Mouse (Mus musculus) embryonic facial prominence, embryonic 11.5 days (tissue): ENCODE data around the gene Dnajc25. TPM values are rescaled to one million over a fixed set of nuclear protein-coding genes. Genes with fewer than 3 reads are reported as not detected.

Experiments used
- ATAC-seq: fragments of 200-750 bp; cut with Nextera tagmentation; replicated peaks from 2 replicates; pipeline ENCODE4 v1.8.0; 2017; ENCODE audit warnings: low read depth; ENCODE audit not compliant: insufficient number of reproducible peaks, low FRiP score, low TSS enrichment
- DNase-seq: peaks from one replicate; pipeline ENCODE4 v3.0.0-alpha.2; 2015; ENCODE audit warnings: low spot score
- H3K27ac ChIP-seq: fragments of 300-500 bp; sonication (generic); replicated peaks from 2 replicates; pipeline ENCODE4 v1.5.1; 2014; ENCODE audit warnings: mild to moderate bottlenecking, low read depth, low read length, control low read depth
- H3K27me3 ChIP-seq: fragments of 300-500 bp; sonication (generic); 2 replicates; pipeline ENCODE4 v1.6.1; 2014; ENCODE audit warnings: mild to moderate bottlenecking, low read length, moderate library complexity, mixed read lengths; ENCODE audit not compliant: control insufficient read depth, insufficient read depth
- H3K36me3 ChIP-seq: fragments of 300-500 bp; sonication (generic); replicated peaks from 2 replicates; pipeline ENCODE4 v1.6.1; 2014; ENCODE audit warnings: low read depth, mild to moderate bottlenecking, low read length, moderate library complexity, mixed read lengths; ENCODE audit not compliant: control insufficient read depth, insufficient read depth
- H3K4me1 ChIP-seq: fragments of 300-500 bp; sonication (generic); 2 replicates; pipeline ENCODE4 v1.6.1; 2014; ENCODE audit warnings: low read length, mixed read lengths; ENCODE audit not compliant: control insufficient read depth, insufficient read depth
- H3K4me2 ChIP-seq: fragments of 300-500 bp; sonication (generic); 2 replicates; pipeline ENCODE4 v1.6.1; 2014; ENCODE audit warnings: low read depth, mild to moderate bottlenecking, control low read depth, low read length, moderate library complexity
- H3K4me3 ChIP-seq: fragments of 300-500 bp; sonication (generic); 2 replicates; pipeline ENCODE4 v1.5.1; 2014; ENCODE audit warnings: low read depth, low read length, control low read depth
- H3K9ac ChIP-seq: fragments of 300-500 bp; sonication (generic); replicated peaks from 2 replicates; pipeline ENCODE4 v1.6.1; 2014; ENCODE audit warnings: mild to moderate bottlenecking, control low read depth, low read length
- H3K9me3 ChIP-seq: fragments of 300-500 bp; sonication (generic); replicated peaks from 2 replicates; pipeline ENCODE4 v1.6.1; 2016; ENCODE audit warnings: mild to moderate bottlenecking, low read length, inconsistent platforms, mixed read lengths; ENCODE audit not compliant: control insufficient read depth
- WGBS: fragments of 180-500 bp; shearing (Covaris S2); extraction: QIAGEN DNeasy Blood & Tissue Kit; methylation state at CpG from one replicate; pipeline ENCODE4 v1.1.7; 2014; 5-methylcytosine and 5-hydroxymethylcytosine counted together
- polyA plus RNA-seq: library from polyadenylated mRNA; unstranded; fragments of >200 nt; fragmentation: Nextera tagmentation; extraction: Ambion mirVana; gene quantifications from 2 replicates; pipeline ENCODE4 v1.2.1, GENCODE M21; 2014

Dnajc25 gene
- polyA plus RNA-seq, 1 experiment from 2014 or later: 6.1 TPM

DNA sequence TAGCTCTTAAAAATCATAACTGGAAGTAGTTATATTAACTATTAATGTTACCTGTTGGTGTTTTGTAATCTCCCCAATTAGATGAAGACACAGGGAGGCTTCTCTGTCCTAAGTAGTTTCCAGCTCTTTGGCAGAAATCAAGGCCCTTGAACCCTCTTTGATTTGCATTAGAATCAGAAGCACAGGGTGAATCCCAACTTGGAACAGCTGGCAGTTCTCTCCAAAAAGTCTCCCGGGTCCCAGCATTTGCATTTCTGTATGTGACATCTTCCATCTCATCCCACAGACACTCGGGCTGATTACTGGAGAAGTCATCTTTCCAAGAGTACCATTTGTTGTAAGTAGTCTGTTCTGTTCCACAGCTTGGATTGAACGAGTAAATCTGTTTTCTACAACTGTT is 52.4 kb downstream of the Dnajc25 start:
- Histone ChIP-seq H3K9ac (no peak overlapping the region), H3K27me3 (no peaks in the 10 kb centered on the region), H3K9me3 (no peaks in the 10 kb centered on the region), H3K4me1 (no peaks in the 10 kb centered on the region), H3K27ac (no peak overlapping the region), H3K4me2 (no peak overlapping the region), H3K36me3 (no peaks in the 10 kb centered on the region), H3K4me3 (no peak overlapping the region)
- no peak for DNase-seq
- WGBS: 34% methylated on average over 3 of the region's 3 CpGs
- ATAC-seq: no peak

DNA sequence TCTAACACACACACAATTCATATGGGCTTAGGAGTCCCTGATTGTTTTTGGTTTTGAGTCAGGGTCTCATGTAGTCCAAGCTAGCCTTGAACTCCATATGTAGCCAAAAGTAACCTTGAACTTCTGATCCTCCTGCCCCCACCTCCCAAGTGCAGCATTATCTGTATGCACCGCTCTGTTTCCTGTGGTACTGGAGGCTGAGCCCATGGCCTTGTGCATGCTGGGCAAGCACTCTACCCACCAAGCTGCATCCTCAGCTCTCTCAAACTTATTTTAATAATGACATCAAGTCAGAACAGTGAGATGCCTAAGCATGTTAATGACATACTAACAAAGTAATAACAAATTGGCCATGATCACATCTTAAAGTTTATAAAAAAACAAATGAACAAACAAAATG is 56.2 kb downstream of the Dnajc25 start:
- Histone ChIP-seq H3K4me2 (no peak overlapping the region), H3K9me3 (no peaks in the 10 kb centered on the region), H3K27me3 (no peaks in the 10 kb centered on the region), H3K27ac (no peak overlapping the region), H3K4me3 (no peak overlapping the region), H3K4me1 (no peaks in the 10 kb centered on the region), H3K9ac (no peak overlapping the region), H3K36me3 (no peaks in the 10 kb centered on the region)
- WGBS: 83% methylated on average over 1 of the region's 1 CpGs
- DNase-seq (no peak), ATAC-seq (no peak)

DNA sequence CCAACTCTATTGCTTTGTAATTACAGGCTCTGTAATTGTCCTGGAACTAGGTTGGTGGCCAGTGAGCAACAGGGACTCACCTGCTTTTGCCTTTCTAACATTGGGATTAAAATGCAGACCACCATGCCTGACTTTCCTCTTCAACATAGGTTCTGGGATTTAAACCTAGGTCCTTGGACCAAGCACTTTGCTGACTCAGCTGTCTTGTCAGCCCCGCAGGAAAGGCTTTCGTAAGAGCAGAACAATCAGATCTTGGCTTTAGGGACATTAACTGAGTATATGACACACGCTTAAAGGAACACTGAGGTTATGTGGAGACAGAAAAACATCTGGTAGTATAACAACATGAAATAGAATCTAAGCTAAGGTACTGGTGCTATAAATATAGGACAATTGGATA is 63.1 kb downstream of the Dnajc25 start:
- H3K9ac ChIP-seq: no peak overlapping the region
- WGBS: 81% methylated on average over 3 of the region's 3 CpGs
- ATAC-seq (no peak), DNase-seq (no peak)
- no peak overlapping the region for H3K4me2 ChIP-seq
- no peaks in the 10 kb centered on the region for H3K36me3 ChIP-seq
- H3K4me3 ChIP-seq: no peak overlapping the region
- no peaks in the 10 kb centered on the region for H3K27me3 ChIP-seq
- no peaks in the 10 kb centered on the region for H3K4me1 ChIP-seq
- H3K27ac ChIP-seq: no peak overlapping the region
- H3K9me3 ChIP-seq: no peaks in the 10 kb centered on the region

DNA sequence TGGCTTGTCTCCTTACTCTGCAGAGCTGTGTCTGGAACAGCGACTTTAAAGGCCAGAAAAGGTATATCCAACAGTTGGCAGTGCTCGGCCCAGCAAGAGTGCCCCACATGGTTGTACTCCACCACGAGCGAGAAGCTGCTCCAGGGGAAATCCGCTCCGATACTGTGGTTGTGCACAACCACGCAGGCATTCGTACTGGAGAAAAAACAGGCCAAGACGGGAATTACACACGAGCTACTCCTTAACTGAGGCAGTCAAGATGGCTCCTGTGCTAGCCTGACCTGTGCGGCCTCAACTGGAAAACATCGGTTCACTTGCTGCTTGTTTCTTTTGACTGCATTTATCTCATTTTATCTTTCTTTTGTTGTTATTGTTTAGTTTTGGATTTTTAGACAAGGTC is 67.7 kb downstream of the Dnajc25 start:
- Histone ChIP-seq H3K4me3 (no peak overlapping the region), H3K27ac (no peak overlapping the region), H3K4me1 (no peaks in the 10 kb centered on the region), H3K27me3 (no peaks in the 10 kb centered on the region), H3K9me3 (no peaks in the 10 kb centered on the region), H3K36me3 (no peaks in the 10 kb centered on the region), H3K4me2 (no peak overlapping the region), H3K9ac (no peak overlapping the region)
- 65% methylated on average over 12 of the region's 12 CpGs for WGBS
- DNase-seq: no peak
- ATAC-seq: no peak

DNA sequence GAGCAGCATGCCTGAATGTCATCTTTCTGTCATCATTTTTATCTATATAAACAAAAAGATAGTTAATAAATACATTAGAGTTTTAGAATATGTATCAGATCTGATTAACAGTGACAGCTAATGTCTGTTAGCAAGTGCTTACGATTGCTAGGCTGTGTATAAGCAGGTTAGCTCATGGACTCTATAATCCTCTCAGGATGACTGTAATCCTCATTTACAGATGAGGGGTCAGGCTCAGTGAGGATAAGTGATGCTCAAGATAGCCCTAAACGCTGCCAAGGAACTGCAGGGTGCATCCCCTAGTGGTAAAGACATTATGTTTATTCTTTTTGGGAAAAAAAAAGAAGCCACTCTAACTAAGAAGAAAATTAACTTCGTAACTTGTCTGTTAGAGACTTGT is 74.4 kb downstream of the Dnajc25 start:
- no peaks in the 10 kb centered on the region for H3K9me3 ChIP-seq
- H3K36me3 ChIP-seq: no peaks in the 10 kb centered on the region
- 50% methylated on average over 3 of the region's 3 CpGs for whole genome bisulfite sequencing

More for the DNA sequence above, 74.4 kb downstream of the Dnajc25 start:
- Histone ChIP-seq H3K9ac (no peak overlapping the region), H3K4me2 (no peak overlapping the region), H3K4me3 (no peak overlapping the region), H3K27me3 (no peaks in the 10 kb centered on the region), H3K4me1 (no peaks in the 10 kb centered on the region), H3K27ac (no peak overlapping the region)
- ATAC-seq (no peak), DNase-seq (no peak)

Other genes with a start within 250 kb of the Dnajc25 start
- not detected in 2 replicates for gene Olfr267, start 207.3 kb upstream of the Dnajc25 start, polyA plus RNA-seq
- gene Ecpas, start 82.3 kb upstream of the Dnajc25 start, polyA plus RNA-seq: 40.5 and 47.2 TPM in 2 replicates
- gene Zkscan16, start 51.4 kb upstream of the Dnajc25 start, polyA plus RNA-seq: 0.97 and 1.4 TPM in 2 replicates
- 22.8 and 24.0 TPM in 2 replicates for gene Ptgr1, start 7.9 kb upstream of the Dnajc25 start, polyA plus RNA-seq
- gene Gm20503, start 8.1 kb downstream of the Dnajc25 start, polyA plus RNA-seq: 4.7 and 7.4 TPM in 2 replicates
- gene Gng10, start 40.0 kb downstream of the Dnajc25 start, polyA plus RNA-seq: 165 and 197 TPM in 2 replicates
- gene AI481877, start 143.9 kb downstream of the Dnajc25 start, polyA plus RNA-seq: not detected in 2 replicates
- 11.5 and 11.8 TPM in 2 replicates for gene Ugcg, start 194.2 kb downstream of the Dnajc25 start, polyA plus RNA-seq